Mouse (Mus musculus) hindbrain, embryonic 16.5 days (tissue): ENCODE measurements at regions not wholly inside any gene's neighbourhood (a gene's known extent, or its start where the extent isn't known, plus 50 kb on each side); places are given as distances from the start of the nearest gene placed in this dataset.
A peak's percentile ranks its signal among the peaks of the same experiment; 100 is the strongest.

ENCODE experiments used
- ATAC-seq: fragments of 200-750 bp; cut with Nextera tagmentation; 2 replicates; pipeline ENCODE4 v1.8.0; 2017; ENCODE audit warnings: moderate TSS enrichment, moderate library complexity
- H3K27ac ChIP-seq: fragments of 300-500 bp; sonication (generic); 2 replicates; pipeline ENCODE4 v1.5.1; 2014; ENCODE audit warnings: low read depth, mild to moderate bottlenecking, control low read depth, low read length, moderate library complexity
- H3K27me3 ChIP-seq: fragments of 300-500 bp; sonication (generic); replicated peaks from 2 replicates; pipeline ENCODE4 v1.6.1; 2014; ENCODE audit warnings: low read length; ENCODE audit not compliant: control insufficient read depth, insufficient read depth
- H3K36me3 ChIP-seq: fragments of 300-500 bp; sonication (generic); 2 replicates; pipeline ENCODE4 v1.6.1; 2014; ENCODE audit warnings: mild to moderate bottlenecking, low read length, moderate library complexity, mixed read lengths; ENCODE audit not compliant: control insufficient read depth, insufficient read depth
- H3K4me1 ChIP-seq: fragments of 300-500 bp; sonication (generic); 2 replicates; pipeline ENCODE4 v1.6.1; 2014; ENCODE audit warnings: low read depth, low read length; ENCODE audit not compliant: control insufficient read depth, insufficient read depth
- H3K4me2 ChIP-seq: fragments of 300-500 bp; sonication (generic); 2 replicates; pipeline ENCODE4 v1.6.1; 2014; ENCODE audit warnings: mild to moderate bottlenecking, low read length, control low read depth, moderate library complexity
- H3K4me3 ChIP-seq: fragments of 300-500 bp; sonication (generic); 2 replicates; pipeline ENCODE4 v1.5.1; 2014; ENCODE audit warnings: mild to moderate bottlenecking, low read length, control low read depth, moderate library complexity
- H3K9ac ChIP-seq: fragments of 300-500 bp; sonication (generic); 2 replicates; pipeline ENCODE4 v1.6.1; 2014; ENCODE audit warnings: low read depth, mild to moderate bottlenecking, control low read depth, low read length, moderate library complexity
- H3K9me3 ChIP-seq: fragments of 300-500 bp; sonication (generic); 2 replicates; pipeline ENCODE4 v1.6.1; 2014; ENCODE audit warnings: mild to moderate bottlenecking, low read length, moderate library complexity; ENCODE audit not compliant: control insufficient read depth
- WGBS: fragments of 180-500 bp; shearing (Covaris S2); extraction: QIAGEN DNeasy Blood & Tissue Kit; methylation state at CpG from one replicate; pipeline ENCODE4 v1.1.7; 2014; 5-methylcytosine and 5-hydroxymethylcytosine counted together

- H3K4me2 ChIP-seq, result no peak overlapping the region
- 0 out of 2 replicates have a peak, but pooled peaks cover under 1% of the 10 kb centered on the region for H3K9me3 ChIP-seq
- no peak overlapping the region for H3K9ac ChIP-seq
- peaks cover 6% of the 10 kb centered on the region; the same call in 1 of the 2 replicates for H3K4me1 ChIP-seq
- H3K36me3 ChIP-seq, result no peaks in the 10 kb centered on the region
- WGBS, result 15% methylated on average over 2 of the region's 2 CpGs
- no peak overlapping the region for H3K4me3 ChIP-seq
- H3K27me3 ChIP-seq, result no peaks in the 10 kb centered on the region
- peak; percentile 96 for ATAC-seq
- peak overlapping the region; percentile 9 for H3K27ac ChIP-seq
These were observed 185.3 kb downstream of the Ankrd50 start for GRCm38 (mm10) chr3:38299236-38299897.

GRCm38 (mm10) chr3:38297499-38297898 lies 187.1 kb downstream of the Ankrd50 start:
- Histone ChIP-seq H3K36me3 (no peaks in the 10 kb centered on the region), H3K27me3 (no peaks in the 10 kb centered on the region), H3K9me3 (no peaks in the 10 kb centered on the region), H3K27ac (no peak overlapping the region), H3K4me2 (no peak overlapping the region), H3K4me3 (no peak overlapping the region), H3K4me1 (peaks cover 6% of the 10 kb centered on the region; the same call in 1 of the 2 replicates), H3K9ac (no peak overlapping the region)
- WGBS, result 78% methylated on average over 2 of the region's 2 CpGs
- no peak for ATAC-seq

DNA sequence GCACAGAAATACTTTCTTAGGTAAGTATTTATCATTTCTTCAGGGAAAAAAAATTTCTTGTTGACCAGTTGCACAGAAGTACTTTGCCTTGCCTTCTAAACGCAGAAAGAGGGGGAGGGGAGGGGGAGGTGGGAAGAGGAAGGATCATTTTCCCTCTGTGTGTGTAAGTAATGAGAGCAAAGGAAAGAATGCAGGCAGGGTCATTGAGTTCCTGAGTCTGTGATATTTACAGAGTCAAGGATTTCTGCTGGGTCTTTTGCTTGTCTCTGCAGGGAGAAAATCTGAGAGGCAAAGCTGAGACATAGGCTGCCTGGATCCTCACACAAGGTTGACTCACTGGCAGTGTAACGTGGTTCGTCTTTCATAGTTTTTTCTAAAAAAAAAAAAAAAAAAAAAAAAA lies 195.6 kb downstream of the Ankrd50 start:
- no peaks in the 10 kb centered on the region for H3K36me3 ChIP-seq
- no peaks in the 10 kb centered on the region for H3K27me3 ChIP-seq
- no peak overlapping the region for H3K4me2 ChIP-seq
- H3K4me1 ChIP-seq, result no peaks in the 10 kb centered on the region
- no peak for ATAC-seq
- WGBS, result 55% methylated on average over 3 of the region's 3 CpGs
- H3K4me3 ChIP-seq, result no peak overlapping the region
- peaks cover 3% of the 10 kb centered on the region for H3K9me3 ChIP-seq
- H3K27ac ChIP-seq, result no peak overlapping the region
- H3K9ac ChIP-seq, result no peak overlapping the region

GRCm38 (mm10) chr3:38283687-38284124 lies 200.9 kb downstream of the Ankrd50 start:
- H3K27ac ChIP-seq, result no peak overlapping the region
- no peaks in the 10 kb centered on the region for H3K36me3 ChIP-seq
- H3K4me2 ChIP-seq, result no peak overlapping the region
- no peaks in the 10 kb centered on the region for H3K27me3 ChIP-seq
- H3K4me1 ChIP-seq, result no peaks in the 10 kb centered on the region
- peaks cover 3% of the 10 kb centered on the region for H3K9me3 ChIP-seq
- H3K9ac ChIP-seq, result no peak overlapping the region
- 65% methylated on average over 11 of the region's 11 CpGs for WGBS
- ATAC-seq, result no peak
- no peak overlapping the region for H3K4me3 ChIP-seq

GRCm38 (mm10) chr3:38282891-38283290 lies 201.8 kb downstream of the Ankrd50 start:
- ATAC-seq, result no peak
- Histone ChIP-seq H3K4me3 (no peak overlapping the region), H3K4me2 (no peak overlapping the region), H3K27ac (no peak overlapping the region), H3K9ac (no peak overlapping the region), H3K27me3 (no peaks in the 10 kb centered on the region), H3K36me3 (no peaks in the 10 kb centered on the region), H3K9me3 (peaks cover 3% of the 10 kb centered on the region), H3K4me1 (no peaks in the 10 kb centered on the region)
- 96% methylated on average over 4 of the region's 4 CpGs for WGBS

DNA sequence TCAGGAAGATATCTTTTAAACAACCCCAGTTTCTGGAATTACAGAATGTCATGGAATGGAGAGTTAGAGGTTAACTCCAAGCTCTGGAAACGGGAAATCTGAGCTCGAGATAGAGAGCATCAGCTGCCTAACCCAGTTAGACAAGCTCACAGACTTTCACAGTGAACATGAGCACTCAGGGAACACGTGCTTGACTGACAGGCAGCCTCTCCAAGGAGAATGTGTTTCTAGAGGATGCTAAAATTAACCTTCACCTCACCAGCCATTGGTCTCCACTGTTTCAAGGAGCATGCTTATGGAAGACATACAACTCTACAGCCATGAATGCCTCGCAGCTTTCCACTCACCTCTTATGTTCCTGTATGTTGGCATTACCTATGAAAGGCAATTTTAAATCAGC lies 203.0 kb downstream of the Ankrd50 start:
- Histone ChIP-seq H3K27ac (no peak overlapping the region), H3K4me1 (no peaks in the 10 kb centered on the region), H3K4me2 (no peak overlapping the region), H3K9me3 (peaks cover 3% of the 10 kb centered on the region), H3K36me3 (no peaks in the 10 kb centered on the region), H3K9ac (no peak overlapping the region), H3K4me3 (no peak overlapping the region), H3K27me3 (no peaks in the 10 kb centered on the region)
- ATAC-seq, result no peak
- 71% methylated on average over 4 of the region's 4 CpGs for WGBS

DNA sequence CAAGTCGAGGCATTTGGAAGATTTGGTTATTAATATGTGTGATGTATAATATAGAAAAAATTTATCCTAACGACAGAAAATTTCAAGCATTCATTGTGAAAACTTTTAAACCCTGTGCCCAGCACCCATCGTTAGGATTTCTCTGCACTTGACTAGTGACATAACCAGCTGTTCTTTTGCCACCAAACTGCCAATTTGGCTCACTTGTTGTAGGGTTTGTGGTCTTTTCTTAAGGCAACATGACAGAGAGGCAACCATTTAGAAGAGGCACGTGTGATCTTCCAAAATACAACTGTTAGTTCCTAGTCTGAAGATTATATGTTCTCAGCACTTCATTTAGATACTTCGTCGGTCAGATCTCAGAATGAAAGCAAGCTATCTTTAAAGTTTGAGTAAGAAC lies 203.8 kb downstream of the Ankrd50 start:
- ATAC-seq, result no peak
- Histone ChIP-seq H3K27me3 (no peaks in the 10 kb centered on the region), H3K4me3 (no peak overlapping the region), H3K27ac (no peak overlapping the region), H3K4me2 (no peak overlapping the region), H3K9me3 (no peaks in the 10 kb centered on the region), H3K9ac (no peak overlapping the region), H3K36me3 (no peaks in the 10 kb centered on the region), H3K4me1 (no peaks in the 10 kb centered on the region)
- 87% methylated on average over 6 of the region's 6 CpGs for WGBS

GRCm38 (mm10) chr3:38280105-38280504 lies 204.5 kb downstream of the Ankrd50 start:
- Histone ChIP-seq H3K27me3 (no peaks in the 10 kb centered on the region), H3K27ac (no peak overlapping the region), H3K9me3 (no peaks in the 10 kb centered on the region), H3K4me2 (no peak overlapping the region), H3K4me1 (no peaks in the 10 kb centered on the region), H3K9ac (no peak overlapping the region), H3K36me3 (no peaks in the 10 kb centered on the region), H3K4me3 (no peak overlapping the region)
- ATAC-seq, result no peak
- WGBS, result 88% methylated on average over 3 of the region's 3 CpGs

DNA sequence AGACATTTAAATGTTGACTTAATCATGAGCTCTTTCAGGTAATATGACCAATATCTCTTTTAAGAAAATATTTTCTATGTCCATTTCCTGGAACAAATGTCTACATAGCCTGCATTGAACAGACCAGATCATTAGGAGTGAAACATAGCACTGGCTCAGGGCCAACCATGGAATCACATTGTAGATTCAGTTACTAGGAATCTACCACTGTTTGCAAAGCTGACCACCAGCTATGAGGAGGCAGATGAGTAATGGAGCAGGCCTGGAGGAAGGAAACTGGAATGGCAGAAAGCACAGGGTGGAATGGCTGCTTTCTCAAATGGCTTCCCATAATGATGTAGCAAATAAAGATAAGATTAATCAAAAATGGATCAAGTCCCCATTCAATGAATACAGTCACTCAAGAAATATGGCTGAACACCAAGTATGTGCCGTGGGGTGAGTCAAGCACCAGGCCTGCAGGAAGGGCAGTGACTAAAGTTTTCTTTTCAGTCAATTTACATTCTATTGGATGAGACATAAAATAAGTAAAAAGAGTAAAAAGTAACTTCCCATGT lies 207.6 kb downstream of the Ankrd50 start:
- H3K27me3 ChIP-seq, result no peaks in the 10 kb centered on the region
- H3K27ac ChIP-seq, result no peak overlapping the region
- H3K36me3 ChIP-seq, result no peaks in the 10 kb centered on the region
- no peak overlapping the region for H3K4me2 ChIP-seq
- H3K4me1 ChIP-seq, result no peaks in the 10 kb centered on the region
- no peaks in the 10 kb centered on the region for H3K9me3 ChIP-seq
- ATAC-seq, result no peak
- no peak overlapping the region for H3K9ac ChIP-seq
- H3K4me3 ChIP-seq, result no peak overlapping the region
- WGBS, result 83% methylated on average over 1 of the region's 1 CpGs
